Mouse (Mus musculus): ENCODE measurements around the gene Proser1. TPM values are rescaled to one million over a fixed set of nuclear protein-coding genes. Genes with fewer than 3 reads are reported as not detected.

Proser1 gene
- total and polyA plus RNA-seq, 3 experiments: 2.9 to 22.2 (median 3.9) TPM

DNA sequence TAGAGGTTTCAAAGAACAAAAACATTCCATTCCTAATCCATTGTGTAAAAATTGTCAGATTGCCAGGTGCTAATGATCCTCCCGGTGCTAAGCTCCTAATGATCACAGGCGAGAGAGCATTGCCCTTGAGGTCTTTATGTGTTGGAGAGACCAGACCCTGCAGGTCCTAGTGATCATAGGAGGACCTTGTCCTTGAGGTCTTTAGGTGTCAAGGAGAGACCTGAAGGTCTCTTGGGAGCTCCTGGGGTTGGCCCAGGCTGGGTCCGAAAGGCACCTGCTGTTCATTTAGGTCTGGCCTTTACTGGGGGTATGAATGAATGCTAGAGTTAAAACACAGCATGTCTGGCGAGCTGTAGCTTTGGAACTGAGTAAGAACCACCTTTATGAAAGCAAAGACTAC, 10.7 kb downstream of the Proser1 start:
- no peak overlapping the region for H3K4me3 ChIP-seq (replicated peaks in 1 of 3; ENCODE audit: low read depth in 2 of 3, low read length in 2 of 3, poor library complexity in 1 of 3)
- in situ Hi-C loops (cut with MboI; ENCODE audit: low pct_ligation_motif_present, low pct_unique_long_range_greater_than_20kb, low sequenced_read_pairs): loop anchor here (25.0 kb wide), 1 partner anchor 1212 kb away; the partner anchor contains the start of gene Foxo1
- H3K27ac ChIP-seq (ENCODE audit: insufficient read depth, low read depth): no peak overlapping the region
- no peak overlapping the region for H3K9ac ChIP-seq (ENCODE audit: insufficient read depth, low read depth)
- dilution Hi-C loops (cut with MboI; ENCODE audit: extremely low pct_ligation_motif_present, extremely low pct_unique_long_range_greater_than_20kb, low sequenced_read_pairs): no loop called here
- H3K27me3 ChIP-seq (replicated peaks): no peaks in the 10 kb centered on the region
- peaks cover 77 to 96% of the 10 kb centered on the region in 2 experiments for H3K36me3 ChIP-seq (replicated peaks in 1 of 2; ENCODE audit: control insufficient read depth in 1 of 2, insufficient read depth in 1 of 2, low read length in 1 of 2)
- no peaks in the 10 kb centered on the region for H3K9me3 ChIP-seq (replicated peaks; ENCODE audit: low read length)
- TF ChIP-seq MXI1 (IDR thresholded peaks at IDR 0.05; ENCODE audit: low read depth, low read length) (no peak), CTCF (conservative IDR thresholded peaks at IDR 0.05 in 1 of 2, IDR thresholded peaks at IDR 0.05 in 1 of 2; ENCODE audit: low read depth in 2 of 2, low read length in 2 of 2) (no peak), PAX5 (IDR thresholded peaks at IDR 0.05; ENCODE audit: low read length) (no peak), POLR2AphosphoS2 (IDR thresholded peaks at IDR 0.05; ENCODE audit: low read depth, low read length) (no peak), USF1 (IDR thresholded peaks at IDR 0.05; ENCODE audit: low read depth, low read length) (no peak), UBTF (IDR thresholded peaks at IDR 0.05; ENCODE audit: low read depth, low read length) (no peak), KAT2A (IDR thresholded peaks at IDR 0.05; ENCODE audit: insufficient replicate concordance, low read length) (no peak), RCOR1 (conservative IDR thresholded peaks at IDR 0.05; ENCODE audit: low read depth, low read length) (no peak), JUN (IDR thresholded peaks at IDR 0.05; ENCODE audit: insufficient read depth, low read depth, low read length) (no peak), CHD2 (IDR thresholded peaks at IDR 0.05; ENCODE audit: low read length) (no peak), EP300 (IDR thresholded peaks at IDR 0.05; ENCODE audit: low read length) (no peak), MYC (IDR thresholded peaks at IDR 0.05; ENCODE audit: low read depth, low read length) (no peak), ZMIZ1 (IDR thresholded peaks at IDR 0.05; ENCODE audit: low read depth, low read length) (no peak), GABPA (IDR thresholded peaks at IDR 0.05; ENCODE audit: insufficient replicate concordance, low read depth, low read length) (no peak)
- H3K4me2 ChIP-seq (ENCODE audit: insufficient read depth, low read depth, poor library complexity, severe bottlenecking): no peak overlapping the region
- H3K4me1 ChIP-seq (ENCODE audit: control insufficient read depth in 1 of 2, insufficient read depth in 2 of 2): no peaks in the 10 kb centered on the region
- no peak for DNase-seq (ENCODE audit: extremely low read depth)
- H3K79me2 ChIP-seq (replicated peaks; ENCODE audit: control insufficient read depth, extremely low read depth, insufficient read depth, poor library complexity, severe bottlenecking): no peaks in the 10 kb centered on the region

DNA sequence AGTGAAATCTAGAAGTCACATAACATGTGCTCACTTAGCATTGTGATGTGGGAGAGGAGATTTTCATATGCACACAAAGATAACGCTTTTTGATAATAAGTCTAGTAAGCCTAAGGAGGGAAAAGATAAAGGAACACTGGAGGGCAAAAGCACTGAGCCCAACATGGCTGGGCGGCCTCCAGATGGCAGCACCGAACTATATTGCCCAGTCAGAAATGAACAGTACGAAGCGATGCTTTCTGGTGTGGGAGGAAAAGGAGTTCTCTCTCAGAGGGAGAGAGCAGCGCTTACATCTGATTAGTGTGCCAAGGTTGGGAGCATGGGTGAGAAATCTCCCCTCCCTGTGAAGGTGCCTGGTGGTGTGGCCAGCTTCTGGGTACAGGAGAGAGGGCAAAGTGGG, 12.4 kb downstream of the Proser1 start:
- H3K79me2 ChIP-seq (replicated peaks; ENCODE audit: control insufficient read depth, extremely low read depth, insufficient read depth, poor library complexity, severe bottlenecking): no peaks in the 10 kb centered on the region
- no peak overlapping the region for H3K9ac ChIP-seq (ENCODE audit: insufficient read depth, low read depth)
- no peaks in the 10 kb centered on the region for H3K4me1 ChIP-seq (ENCODE audit: control insufficient read depth in 1 of 2, insufficient read depth in 2 of 2)
- in situ Hi-C loops (cut with MboI; ENCODE audit: low pct_ligation_motif_present, low pct_unique_long_range_greater_than_20kb, low sequenced_read_pairs): no loop called here
- dilution Hi-C loops (cut with MboI; ENCODE audit: extremely low pct_ligation_motif_present, extremely low pct_unique_long_range_greater_than_20kb, low sequenced_read_pairs): no loop called here
- no peaks in the 10 kb centered on the region for H3K9me3 ChIP-seq (replicated peaks; ENCODE audit: low read length)
- TF ChIP-seq SMC3 (IDR thresholded peaks at IDR 0.05; ENCODE audit: low read depth, low read length) (peak; percentile 51), E2F4 (IDR thresholded peaks at IDR 0.05; ENCODE audit: insufficient replicate concordance, low read depth, low read length) (no peak), RAD21 (IDR thresholded peaks at IDR 0.05; ENCODE audit: low read depth, low read length) (peak; percentile 25), POLR2A (IDR thresholded peaks at IDR 0.05; ENCODE audit: low read depth, low read length) (no peak), CTCF (conservative IDR thresholded peaks at IDR 0.05 in 1 of 2, IDR thresholded peaks at IDR 0.05 in 1 of 2; ENCODE audit: low read depth in 2 of 2, low read length in 2 of 2) (peak; percentile 14 to 64; a peak in 2 of 4 replicates), USF2 (conservative IDR thresholded peaks at IDR 0.05; ENCODE audit: low read depth, low read length) (no peak), MEF2A (IDR thresholded peaks at IDR 0.05; ENCODE audit: borderline replicate concordance, low read depth, low read length) (no peak)
- no peaks in the 10 kb centered on the region for H3K27me3 ChIP-seq (replicated peaks)
- peak; percentile 20 for DNase-seq (ENCODE audit: extremely low read depth)
- peaks cover 74 to 94% of the 10 kb centered on the region in 2 experiments for H3K36me3 ChIP-seq (replicated peaks in 1 of 2; ENCODE audit: control insufficient read depth in 1 of 2, insufficient read depth in 1 of 2, low read length in 1 of 2)
- H3K4me3 ChIP-seq (replicated peaks in 1 of 3; ENCODE audit: low read depth in 2 of 3, low read length in 2 of 3, poor library complexity in 1 of 3): no peak overlapping the region
- no peak overlapping the region for H3K4me2 ChIP-seq (ENCODE audit: insufficient read depth, low read depth, poor library complexity, severe bottlenecking)
- H3K27ac ChIP-seq (ENCODE audit: insufficient read depth, low read depth): no peak overlapping the region
